Mouse (Mus musculus) hindbrain, embryonic 13.5 days (tissue): ENCODE data around the gene Fbln1. TPM values are rescaled to one million over a fixed set of nuclear protein-coding genes. Genes with fewer than 3 reads are reported as not detected.

ENCODE experiments used
- ATAC-seq: fragments of 200-750 bp; cut with Nextera tagmentation; 2 replicates; pipeline ENCODE4 v1.8.0; 2017; ENCODE audit warnings: moderate TSS enrichment; ENCODE audit not compliant: low FRiP score
- H3K27ac ChIP-seq: fragments of 300-500 bp; sonication (generic); 2 replicates; pipeline ENCODE4 v1.5.1; 2015; ENCODE audit warnings: inconsistent platforms, mild to moderate bottlenecking, moderate library complexity
- H3K27me3 ChIP-seq: fragments of 300-500 bp; sonication (generic); 2 replicates; pipeline ENCODE4 v1.6.1; 2015; ENCODE audit warnings: mild to moderate bottlenecking, inconsistent platforms
- H3K36me3 ChIP-seq: fragments of 300-500 bp; sonication (generic); 2 replicates; pipeline ENCODE4 v1.6.1; 2015; ENCODE audit warnings: mild to moderate bottlenecking, inconsistent platforms
- H3K4me1 ChIP-seq: fragments of 300-500 bp; sonication (generic); replicated peaks from 2 replicates; pipeline ENCODE4 v1.6.1; 2015; ENCODE audit warnings: inconsistent platforms
- H3K4me2 ChIP-seq: fragments of 300-500 bp; sonication (generic); 2 replicates; pipeline ENCODE4 v1.6.1; 2015; ENCODE audit warnings: inconsistent platforms, mild to moderate bottlenecking, moderate library complexity
- H3K4me3 ChIP-seq: fragments of 300-500 bp; sonication (generic); 2 replicates; pipeline ENCODE4 v1.5.1; 2015; ENCODE audit warnings: mild to moderate bottlenecking, inconsistent platforms
- H3K9ac ChIP-seq: fragments of 300-500 bp; sonication (generic); 2 replicates; pipeline ENCODE4 v1.6.1; 2015; ENCODE audit warnings: mild to moderate bottlenecking, inconsistent platforms
- H3K9me3 ChIP-seq: fragments of 300-500 bp; sonication (generic); 2 replicates; pipeline ENCODE4 v1.6.1; 2016; ENCODE audit warnings: inconsistent platforms
- WGBS: fragments of 180-500 bp; shearing (Covaris S2); methylation state at CpG from one replicate; pipeline ENCODE4 v1.1.7; 2015; 5-methylcytosine and 5-hydroxymethylcytosine counted together
- polyA plus RNA-seq: library from polyadenylated mRNA; unstranded; fragments of >200 nt; fragmentation: Nextera tagmentation; extraction: Ambion mirVana; gene quantifications from 2 replicates; pipeline ENCODE4 v1.2.1, GENCODE M21; 2015

Fbln1 gene
- polyA plus RNA-seq, 1 experiment from 2014 or later, result 60.7 TPM

GRCm38 (mm10) chr15:85245241-85246010 is 39.7 kb downstream of the Fbln1 start:
- no peaks in the 10 kb centered on the region for H3K27me3 ChIP-seq
- H3K9me3 ChIP-seq, result no peaks in the 10 kb centered on the region
- ATAC-seq, result no peak
- H3K9ac ChIP-seq, result no peak overlapping the region
- H3K4me1 ChIP-seq, result no peaks in the 10 kb centered on the region
- no peak overlapping the region for H3K4me2 ChIP-seq
- WGBS, result 85% methylated on average over 5 of the region's 5 CpGs
- H3K4me3 ChIP-seq, result no peak overlapping the region
- peaks cover 29% of the 10 kb centered on the region for H3K36me3 ChIP-seq
- no peak overlapping the region for H3K27ac ChIP-seq

GRCm38 (mm10) chr15:85246016-85246415 is 40.3 kb downstream of the Fbln1 start:
- Histone ChIP-seq H3K9ac (no peak overlapping the region), H3K9me3 (no peaks in the 10 kb centered on the region), H3K27me3 (no peaks in the 10 kb centered on the region), H3K4me3 (no peak overlapping the region), H3K4me2 (no peak overlapping the region), H3K4me1 (no peaks in the 10 kb centered on the region), H3K36me3 (peaks cover 23% of the 10 kb centered on the region), H3K27ac (no peak overlapping the region)
- 92% methylated on average over 5 of the region's 5 CpGs for WGBS
- no peak for ATAC-seq

DNA sequence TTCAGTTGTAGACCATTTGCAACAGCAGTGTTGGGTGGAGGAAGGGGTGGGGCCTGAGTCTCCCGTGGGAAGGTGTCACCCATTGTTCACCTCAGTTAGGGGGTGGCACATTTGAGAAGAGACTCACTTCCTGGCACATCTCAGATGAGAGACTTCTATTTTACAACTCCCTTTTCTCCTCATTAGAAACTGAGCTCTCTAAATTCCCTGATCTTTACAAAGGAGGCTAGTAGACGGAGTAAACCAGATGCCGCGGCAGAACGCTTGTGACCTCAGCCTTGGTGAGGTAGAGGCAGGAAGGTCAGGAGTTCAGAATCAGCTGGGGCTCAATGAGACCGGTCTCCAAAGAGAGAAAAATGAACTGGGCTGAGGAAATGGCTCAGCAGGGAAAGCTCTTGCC is 41.2 kb downstream of the Fbln1 start:
- Histone ChIP-seq H3K27me3 (no peaks in the 10 kb centered on the region), H3K4me3 (no peak overlapping the region), H3K9ac (no peak overlapping the region), H3K4me1 (no peaks in the 10 kb centered on the region), H3K9me3 (no peaks in the 10 kb centered on the region), H3K36me3 (peaks cover 21% of the 10 kb centered on the region), H3K4me2 (no peak overlapping the region), H3K27ac (no peak overlapping the region)
- no peak for ATAC-seq
- WGBS, result 78% methylated on average over 6 of the region's 6 CpGs

- Histone ChIP-seq H3K4me1 (no peaks in the 10 kb centered on the region), H3K9ac (no peak overlapping the region), H3K4me3 (no peak overlapping the region), H3K27ac (no peak overlapping the region), H3K9me3 (no peaks in the 10 kb centered on the region), H3K4me2 (no peak overlapping the region), H3K36me3 (peaks cover 15% of the 10 kb centered on the region), H3K27me3 (no peaks in the 10 kb centered on the region)
- WGBS, result 86% methylated on average over 5 of the region's 5 CpGs
- ATAC-seq, result no peak
These were observed 42.6 kb downstream of the Fbln1 start for GRCm38 (mm10) chr15:85248311-85248710.

GRCm38 (mm10) chr15:85249252-85249651 is 43.5 kb downstream of the Fbln1 start:
- WGBS, result 48% methylated on average over 5 of the region's 5 CpGs
- no peaks in the 10 kb centered on the region for H3K4me1 ChIP-seq
- H3K36me3 ChIP-seq, result peaks cover 9% of the 10 kb centered on the region
- no peak overlapping the region for H3K27ac ChIP-seq
- no peak overlapping the region for H3K4me3 ChIP-seq
- H3K9me3 ChIP-seq, result no peaks in the 10 kb centered on the region
- no peak overlapping the region for H3K4me2 ChIP-seq
- no peaks in the 10 kb centered on the region for H3K27me3 ChIP-seq
- H3K9ac ChIP-seq, result no peak overlapping the region
- 0 out of 2 replicates have a peak, but pooled peaks have one; percentile 28 for ATAC-seq

GRCm38 (mm10) chr15:85250436-85250835 is 44.7 kb downstream of the Fbln1 start:
- ATAC-seq, result no peak
- H3K27ac ChIP-seq, result no peak overlapping the region
- no peaks in the 10 kb centered on the region for H3K9me3 ChIP-seq
- H3K4me2 ChIP-seq, result no peak overlapping the region
- WGBS, result 92% methylated on average over 2 of the region's 2 CpGs
- H3K4me1 ChIP-seq, result no peaks in the 10 kb centered on the region
- H3K27me3 ChIP-seq, result no peaks in the 10 kb centered on the region
- H3K9ac ChIP-seq, result no peak overlapping the region
- H3K36me3 ChIP-seq, result peaks cover 4% of the 10 kb centered on the region
- no peak overlapping the region for H3K4me3 ChIP-seq

DNA sequence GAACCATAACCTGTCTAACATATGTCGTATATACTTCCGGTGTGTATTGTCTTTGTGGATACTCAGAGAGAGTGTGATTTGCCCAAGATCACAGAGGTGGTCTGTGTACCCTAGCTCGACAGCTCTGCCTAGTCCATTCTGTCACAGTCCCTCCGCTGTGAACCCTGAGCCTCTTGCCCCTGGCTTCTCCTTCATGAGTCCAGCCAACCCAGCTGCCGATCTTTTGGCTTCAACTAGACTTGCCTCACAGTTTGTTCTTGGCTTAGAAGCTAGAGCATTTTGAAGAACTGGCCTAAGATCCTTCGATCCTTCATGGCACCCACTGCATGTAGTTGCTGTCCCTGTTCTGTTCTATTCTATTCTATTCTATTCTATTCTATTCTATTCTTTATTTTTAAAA is 46.7 kb downstream of the Fbln1 start:
- Histone ChIP-seq H3K27me3 (no peaks in the 10 kb centered on the region), H3K27ac (no peak overlapping the region), H3K9me3 (no peaks in the 10 kb centered on the region), H3K36me3 (peaks cover 4% of the 10 kb centered on the region), H3K4me3 (no peak overlapping the region), H3K4me1 (no peaks in the 10 kb centered on the region), H3K4me2 (no peak overlapping the region), H3K9ac (no peak overlapping the region)
- 94% methylated on average over 6 of the region's 6 CpGs for WGBS
- ATAC-seq, result no peak

DNA sequence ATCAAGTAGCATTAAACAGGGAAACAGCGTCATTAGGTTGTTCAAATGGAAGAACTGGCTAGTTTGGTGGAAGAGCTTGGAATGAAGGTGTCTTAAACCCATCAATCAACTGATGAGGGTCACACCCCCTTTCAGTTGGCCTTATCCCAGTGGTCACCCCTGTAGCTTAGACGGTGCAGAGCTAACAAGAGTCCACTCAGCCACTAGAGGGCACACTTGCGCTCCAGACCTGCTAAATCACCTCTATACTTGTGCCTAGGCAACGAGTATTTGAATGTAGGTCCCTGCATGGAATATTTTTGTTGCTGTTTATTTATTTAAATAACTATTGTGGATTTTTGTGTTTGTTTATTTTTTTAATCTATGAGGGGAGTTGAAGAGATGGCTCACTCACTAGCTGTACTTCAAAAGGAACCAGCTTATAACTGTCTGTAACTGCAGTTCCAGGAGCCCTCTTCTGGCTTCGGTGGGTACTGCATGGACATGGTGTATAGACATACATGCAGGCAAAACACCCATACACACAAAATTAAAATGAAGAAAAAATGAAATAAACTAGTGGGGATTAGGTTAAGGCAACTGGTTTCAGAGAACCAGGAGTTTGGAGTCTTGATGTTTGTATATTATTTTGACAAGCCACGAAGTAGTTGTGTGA is 52.2 kb downstream of the Fbln1 start:
- no peaks in the 10 kb centered on the region for H3K27me3 ChIP-seq
- H3K27ac ChIP-seq, result no peak overlapping the region
- H3K4me2 ChIP-seq, result no peak overlapping the region
- no peak for ATAC-seq
- H3K4me3 ChIP-seq, result no peak overlapping the region
- no peaks in the 10 kb centered on the region for H3K4me1 ChIP-seq
- WGBS, result 75% methylated on average over 6 of the region's 6 CpGs
- peaks cover 12% of the 10 kb centered on the region; the same call in 1 of the 2 replicates for H3K9me3 ChIP-seq
- H3K9ac ChIP-seq, result no peak overlapping the region
- peaks cover 4% of the 10 kb centered on the region for H3K36me3 ChIP-seq

DNA sequence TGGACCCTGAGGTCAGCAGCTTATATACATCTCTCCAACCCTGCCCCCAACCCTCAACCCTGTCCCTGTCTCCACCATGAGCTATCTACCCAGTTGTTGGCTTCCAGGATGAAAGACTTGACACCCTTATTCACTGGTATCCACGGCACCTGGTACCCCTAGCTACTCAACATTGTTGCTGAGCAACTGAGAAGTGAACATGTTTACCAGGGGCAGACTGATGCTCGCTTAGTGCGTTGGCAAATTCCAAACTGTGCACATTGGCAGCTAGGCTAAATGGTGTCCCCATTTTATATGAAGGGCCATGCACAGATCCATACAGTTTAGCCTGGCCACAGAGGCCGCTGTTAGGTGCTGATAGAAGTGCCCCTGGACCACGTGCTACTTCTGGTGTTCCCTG is 57.1 kb downstream of the Fbln1 start:
- Histone ChIP-seq H3K9me3 (peaks cover 12% of the 10 kb centered on the region; the same call in 1 of the 2 replicates), H3K4me1 (peaks cover 3% of the 10 kb centered on the region), H3K4me2 (no peak overlapping the region), H3K4me3 (no peak overlapping the region), H3K27me3 (no peaks in the 10 kb centered on the region), H3K9ac (no peak overlapping the region), H3K27ac (no peak overlapping the region), H3K36me3 (peaks cover 8% of the 10 kb centered on the region)
- WGBS, result 85% methylated on average over 5 of the region's 5 CpGs
- no peak for ATAC-seq

- no peak for ATAC-seq
- H3K27ac ChIP-seq, result no peak overlapping the region
- H3K27me3 ChIP-seq, result no peaks in the 10 kb centered on the region
- H3K9me3 ChIP-seq, result no peaks in the 10 kb centered on the region
- peaks cover 3% of the 10 kb centered on the region for H3K4me1 ChIP-seq
- 49% methylated on average over 14 of the region's 14 CpGs for WGBS
- no peak overlapping the region for H3K4me3 ChIP-seq
- H3K4me2 ChIP-seq, result no peak overlapping the region
- peaks cover 3% of the 10 kb centered on the region; the same call in 1 of the 2 replicates for H3K36me3 ChIP-seq
- H3K9ac ChIP-seq, result no peak overlapping the region
These were observed 61.1 kb downstream of the Fbln1 start for GRCm38 (mm10) chr15:85266729-85267434.

DNA sequence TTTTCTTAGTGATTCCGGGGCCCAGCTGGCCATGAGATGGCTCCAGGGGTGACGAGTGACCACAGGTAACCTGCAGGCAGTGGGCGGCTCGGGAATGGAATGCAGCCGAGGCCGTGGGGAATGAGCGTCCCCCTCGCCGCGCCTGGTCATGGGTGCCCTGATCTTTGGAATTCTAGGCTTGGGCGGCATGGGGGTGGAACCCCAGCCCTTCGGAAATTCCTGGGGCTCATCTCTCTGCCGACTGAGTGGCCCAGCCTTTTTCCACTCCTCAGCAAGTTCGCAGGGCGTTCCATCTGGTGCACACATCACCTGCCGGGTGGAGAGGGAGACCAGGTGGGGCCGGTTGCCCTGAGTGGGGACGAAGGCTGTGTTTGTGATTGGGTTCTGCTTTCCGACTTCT is 62.1 kb downstream of the Fbln1 start:
- peak overlapping the region; percentile 43; the same call in 1 of the 2 replicates for H3K9ac ChIP-seq
- WGBS, result 85% methylated on average over 19 of the region's 19 CpGs
- no peak overlapping the region for H3K4me2 ChIP-seq
- H3K4me1 ChIP-seq, result peaks cover 9% of the 10 kb centered on the region
- H3K27me3 ChIP-seq, result no peaks in the 10 kb centered on the region
- no peak overlapping the region for H3K27ac ChIP-seq
- no peaks in the 10 kb centered on the region for H3K9me3 ChIP-seq
- H3K4me3 ChIP-seq, result no peak overlapping the region
- ATAC-seq, result no peak
- H3K36me3 ChIP-seq, result peaks cover 3% of the 10 kb centered on the region; the same call in 1 of the 2 replicates

DNA sequence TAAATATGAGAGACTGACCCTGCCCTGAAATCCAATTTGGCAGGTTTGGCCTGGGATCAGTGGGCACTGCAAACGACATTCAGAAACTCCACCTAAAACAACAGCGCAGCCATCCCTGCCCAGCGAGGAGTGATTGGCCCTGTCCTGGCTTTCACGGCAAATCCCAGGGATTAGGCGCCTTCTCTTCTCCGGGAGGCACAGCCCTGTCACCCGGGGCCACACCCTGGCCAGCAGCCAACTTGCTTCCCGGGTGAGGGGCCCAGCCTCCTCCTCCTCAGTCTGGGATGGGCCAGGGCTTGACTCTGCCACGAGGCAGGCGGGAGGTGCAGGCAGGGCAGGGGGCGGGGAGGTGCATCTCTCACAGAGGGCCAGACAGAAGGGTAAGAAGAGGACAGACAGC is 67.2 kb downstream of the Fbln1 start:
- no peak overlapping the region for H3K4me3 ChIP-seq
- H3K9ac ChIP-seq, result no peak overlapping the region
- H3K4me2 ChIP-seq, result no peak overlapping the region
- H3K27me3 ChIP-seq, result no peaks in the 10 kb centered on the region
- no peak for ATAC-seq
- peaks cover 22% of the 10 kb centered on the region for H3K4me1 ChIP-seq
- H3K27ac ChIP-seq, result no peak overlapping the region
- H3K36me3 ChIP-seq, result no peaks in the 10 kb centered on the region
- no peaks in the 10 kb centered on the region for H3K9me3 ChIP-seq
- WGBS, result 35% methylated on average over 11 of the region's 11 CpGs
